Mouse (Mus musculus): ENCODE data around the gene Enthd1. TPM values are rescaled to one million over a fixed set of nuclear protein-coding genes. Genes with fewer than 3 reads are reported as not detected.
"Not testable (repeated sequence)": the region's sequence is repeated elsewhere in the genome, so short reads cannot be mapped to it uniquely, and the experiment has no call there.

Gene Enthd1
- polyA plus RNA-seq, 2 experiments = not detected

GRCm38 (mm10) chr15:80582581-80583495 lies 17.9 kb upstream of the Enthd1 start:
- no peak for TF ChIP-seq CTCF (IDR thresholded peaks at IDR 0.05; ENCODE audit: low read depth)
- TF ChIP-seq EP300 (IDR thresholded peaks at IDR 0.05; ENCODE audit: low read depth) = no peak

GRCm38 (mm10) chr15:80580585-80580984 lies 15.6 kb upstream of the Enthd1 start:
- not testable (repeated sequence) for H3K9ac ChIP-seq (replicated peaks); H3K9me3 ChIP-seq (ENCODE audit: control insufficient read depth, low read length); H3K4me2 ChIP-seq (ENCODE audit: low read depth); DNase-seq (ENCODE audit: low read depth in 3 of 3, low spot score in 3 of 3); H3K4me3 ChIP-seq (ENCODE audit: insufficient read depth in 1 of 2, low read depth in 2 of 2, low read length in 2 of 2); ATAC-seq (ENCODE audit: insufficient read depth); H3K4me1 ChIP-seq (replicated peaks; ENCODE audit: control insufficient read depth in 2 of 2, insufficient read depth in 2 of 2, low read length in 1 of 2); H3K36me3 ChIP-seq (replicated peaks; ENCODE audit: control insufficient read depth, insufficient read depth, low read depth); H3K27ac ChIP-seq
- 71% methylated on average over 1 of the region's 1 CpGs for WGBS (ENCODE audit: insufficient replicate concordance)
- peaks cover 22% of the 10 kb centered on the region for H3K27me3 ChIP-seq (ENCODE audit: control insufficient read depth, insufficient read depth, low read length)

More at GRCm38 (mm10) chr15:80582581-80583495, 17.9 kb upstream of the Enthd1 start:
- ATAC-seq (ENCODE audit: insufficient read depth) (peak; percentile 52; the same call in 1 of the 2 replicates), DNase-seq (ENCODE audit: low read depth in 3 of 3, low spot score in 3 of 3) (no peak)
- peak overlapping the region; percentile 33 for H3K4me2 ChIP-seq (ENCODE audit: low read depth)
- no peak overlapping the region for H3K27ac ChIP-seq
- H3K4me1 ChIP-seq (replicated peaks; ENCODE audit: control insufficient read depth in 2 of 2, insufficient read depth in 2 of 2, low read length in 1 of 2) = peaks cover 4 to 9% of the 10 kb centered on the region in 2 experiments; a peak in 3 of 4 replicates
- no peaks in the 10 kb centered on the region for H3K9me3 ChIP-seq (ENCODE audit: control insufficient read depth, low read length)
- 30% methylated on average over 20 of the region's 20 CpGs for WGBS (ENCODE audit: insufficient replicate concordance)
- H3K27me3 ChIP-seq (ENCODE audit: control insufficient read depth, insufficient read depth, low read length) = peaks cover 3% of the 10 kb centered on the region
- H3K4me3 ChIP-seq (ENCODE audit: insufficient read depth in 1 of 2, low read depth in 2 of 2, low read length in 2 of 2) = no peak overlapping the region
- H3K36me3 ChIP-seq (replicated peaks; ENCODE audit: control insufficient read depth, insufficient read depth, low read depth) = no peaks in the 10 kb centered on the region
- H3K9ac ChIP-seq (replicated peaks) = no peak overlapping the region

- H3K4me3 ChIP-seq (ENCODE audit: insufficient read depth in 1 of 2, low read depth in 2 of 2, low read length in 2 of 2) = no peak overlapping the region
- H3K36me3 ChIP-seq (replicated peaks; ENCODE audit: control insufficient read depth, insufficient read depth, low read depth) = no peaks in the 10 kb centered on the region
- no peaks in the 10 kb centered on the region for H3K9me3 ChIP-seq (ENCODE audit: control insufficient read depth, low read length)
- 66% methylated on average over 3 of the region's 3 CpGs for WGBS (ENCODE audit: insufficient replicate concordance)
- H3K27ac ChIP-seq = no peak overlapping the region
- ATAC-seq (ENCODE audit: insufficient read depth) (no peak), DNase-seq (ENCODE audit: low read depth in 3 of 3, low spot score in 3 of 3) (no peak)
- H3K9ac ChIP-seq (replicated peaks) = no peak overlapping the region
- H3K4me2 ChIP-seq (ENCODE audit: low read depth) = no peak overlapping the region
- H3K4me1 ChIP-seq (replicated peaks; ENCODE audit: control insufficient read depth in 2 of 2, insufficient read depth in 2 of 2, low read length in 1 of 2) = peaks cover 4 to 9% of the 10 kb centered on the region in 2 experiments; a peak in 3 of 4 replicates
- H3K27me3 ChIP-seq (ENCODE audit: control insufficient read depth, insufficient read depth, low read length) = peaks cover 22% of the 10 kb centered on the region
- TF ChIP-seq CTCF (IDR thresholded peaks at IDR 0.05; ENCODE audit: low read depth) (no peak), EP300 (IDR thresholded peaks at IDR 0.05; ENCODE audit: low read depth) (no peak)
Measured at GRCm38 (mm10) chr15:80579121-80579520, 14.2 kb upstream of the Enthd1 start.

- TF ChIP-seq EP300 (IDR thresholded peaks at IDR 0.05; ENCODE audit: low read depth) = no peak
- no peak for TF ChIP-seq CTCF (IDR thresholded peaks at IDR 0.05; ENCODE audit: low read depth)
- DNase-seq (ENCODE audit: low read depth in 3 of 3, low spot score in 3 of 3) (no peak), ATAC-seq (ENCODE audit: insufficient read depth) (no peak)
- WGBS (ENCODE audit: insufficient replicate concordance) = 28% methylated on average over 22 of the region's 22 CpGs
- Histone ChIP-seq H3K4me3 (ENCODE audit: insufficient read depth in 1 of 2, low read depth in 2 of 2, low read length in 2 of 2) (no peak overlapping the region), H3K9ac (replicated peaks) (no peak overlapping the region), H3K27me3 (ENCODE audit: control insufficient read depth, insufficient read depth, low read length) (peaks cover 25% of the 10 kb centered on the region), H3K36me3 (replicated peaks; ENCODE audit: control insufficient read depth, insufficient read depth, low read depth) (no peaks in the 10 kb centered on the region), H3K27ac (no peak overlapping the region), H3K9me3 (ENCODE audit: control insufficient read depth, low read length) (no peaks in the 10 kb centered on the region), H3K4me2 (ENCODE audit: low read depth) (no peak overlapping the region), H3K4me1 (replicated peaks; ENCODE audit: control insufficient read depth in 2 of 2, insufficient read depth in 2 of 2, low read length in 1 of 2) (no peaks in the 10 kb centered on the region)
Measured at GRCm38 (mm10) chr15:80577166-80577960, 12.4 kb upstream of the Enthd1 start.

All from liver, embryonic 14.5 days (tissue).